Mouse (Mus musculus) MEL-GATA-1-ER (cell line): ENCODE data around the gene Gucd1.

Source experiments
- DNase-seq: peaks from one replicate; pipeline ENCODE4 v3.0.0-alpha.2; 2012; ENCODE audit warnings: low read depth; ENCODE audit errors: extremely low read depth

The Gucd1 gene

GRCm38 (mm10) chr10:75327081-75327480, 190.7 kb downstream of the Gucd1 start:
- DNase-seq = no peak

- DNase-seq = peak; percentile 71
These were observed 191.2 kb downstream of the Gucd1 start for GRCm38 (mm10) chr10:75326553-75326952.

GRCm38 (mm10) chr10:75325821-75326220, 192.0 kb downstream of the Gucd1 start:
- no peak for DNase-seq

- no peak for DNase-seq
These were observed 193.4 kb downstream of the Gucd1 start for GRCm38 (mm10) chr10:75324391-75324790.

GRCm38 (mm10) chr10:75323986-75324385, 193.8 kb downstream of the Gucd1 start:
- no peak for DNase-seq

- no peak for DNase-seq
These were observed 194.8 kb downstream of the Gucd1 start for GRCm38 (mm10) chr10:75322966-75323365.

- no peak for DNase-seq
These were observed 197.5 kb downstream of the Gucd1 start for GRCm38 (mm10) chr10:75320321-75320720.

GRCm38 (mm10) chr10:75318206-75318605, 199.6 kb downstream of the Gucd1 start:
- DNase-seq = no peak

GRCm38 (mm10) chr10:75316908-75317761, 200.6 kb downstream of the Gucd1 start:
- DNase-seq = no peak

GRCm38 (mm10) chr10:75316872-75316907, 201.1 kb downstream of the Gucd1 start, which contains the start of gene Adora2a:
TSS of gene Adora2a (plus strand) at chr10:75316877.
- DNase-seq = no peak

GRCm38 (mm10) chr10:75316472-75316871, 201.3 kb downstream of the Gucd1 start:
- no peak for DNase-seq

- DNase-seq = no peak
These were observed 202.0 kb downstream of the Gucd1 start for GRCm38 (mm10) chr10:75315756-75316155.

GRCm38 (mm10) chr10:75314190-75314980, 203.4 kb downstream of the Gucd1 start:
- no peak for DNase-seq

- no peak for DNase-seq
These were observed 205.4 kb downstream of the Gucd1 start for GRCm38 (mm10) chr10:75312361-75312760.

- DNase-seq = no peak
These were observed 210.6 kb downstream of the Gucd1 start for GRCm38 (mm10) chr10:75307130-75307529.

GRCm38 (mm10) chr10:75304413-75304812, 213.4 kb downstream of the Gucd1 start:
- no peak for DNase-seq

- DNase-seq = no peak
These were observed 213.7 kb downstream of the Gucd1 start for GRCm38 (mm10) chr10:75304049-75304405.

GRCm38 (mm10) chr10:75303324-75304048, 214.3 kb downstream of the Gucd1 start:
- peak; percentile 45 for DNase-seq

- DNase-seq = no peak
These were observed 215.2 kb downstream of the Gucd1 start for GRCm38 (mm10) chr10:75302536-75302935.

- peak; percentile 98 for DNase-seq
These were observed 215.8 kb downstream of the Gucd1 start for GRCm38 (mm10) chr10:75301937-75302336.

- DNase-seq = peak; percentile 71
These were observed 216.5 kb downstream of the Gucd1 start for GRCm38 (mm10) chr10:75301195-75301806.
